Mouse (Mus musculus): ENCODE measurements around the gene Dclk1. TPM values are rescaled to one million over a fixed set of nuclear protein-coding genes. Genes with fewer than 3 reads are reported as not detected.

Gene Dclk1
- not detected in 2 replicates for polyA plus RNA-seq (2012)

DNA sequence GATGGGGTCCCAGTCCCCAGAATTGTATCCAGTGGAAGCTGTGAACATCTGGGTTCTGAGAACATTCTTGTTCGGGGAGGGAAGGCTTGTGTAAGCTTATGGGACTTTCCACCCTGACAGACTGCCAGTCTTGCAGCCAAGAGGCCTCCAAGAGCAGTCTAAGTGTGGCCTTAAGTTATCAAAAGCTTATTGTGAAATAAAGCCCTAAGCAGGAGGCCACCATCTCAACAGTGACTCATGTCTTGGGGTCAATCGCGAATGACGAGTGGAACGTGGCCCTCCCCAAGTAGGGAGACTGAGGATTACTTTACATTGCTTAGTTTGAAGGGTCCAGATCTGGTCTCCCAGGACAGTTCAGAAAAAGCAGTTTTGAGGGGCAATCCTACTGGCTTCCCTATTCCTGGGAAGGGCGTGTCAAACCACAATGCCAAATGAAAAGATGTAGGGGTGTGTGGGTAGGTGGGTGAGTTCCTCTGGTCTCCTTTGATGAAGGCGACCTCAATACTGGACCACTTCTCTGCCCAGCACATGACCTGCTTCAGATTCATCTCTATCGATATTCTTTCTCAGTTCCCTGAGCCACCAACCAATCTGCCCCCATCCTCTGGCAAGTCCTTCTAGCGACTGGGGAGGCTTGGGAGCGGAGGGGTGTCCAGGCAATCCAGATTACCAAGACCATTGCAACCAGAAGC lies at the start of gene Dclk1:
Gene Dclk1 (plus strand): TSS at position 635 of the 692 bp plus-strand sequence.
- TF ChIP-seq GATA1 (IDR thresholded peaks at IDR 0.05; ENCODE audit: low read length) = no peak

DNA sequence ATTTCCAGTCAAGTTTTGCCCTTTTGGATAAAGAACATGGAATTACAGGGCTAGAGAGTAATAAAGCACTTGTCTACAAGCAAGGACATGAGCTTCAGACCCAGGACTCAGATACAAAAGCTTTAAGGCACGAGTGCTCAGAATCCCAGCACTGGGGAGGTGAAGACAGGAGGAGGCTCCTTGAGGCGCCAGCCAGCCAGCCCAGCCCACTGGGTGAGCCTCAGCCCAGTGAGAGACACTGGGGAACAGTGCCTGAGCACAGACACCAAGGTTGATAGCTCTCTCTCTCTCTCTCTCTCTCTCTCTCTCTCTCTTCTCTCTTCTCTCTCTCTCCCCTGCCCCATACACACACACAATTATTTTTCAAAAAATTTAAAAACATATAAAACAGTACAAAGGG lies 48.8 kb upstream of the Dclk1 start:
- no peak for TF ChIP-seq GATA1 (IDR thresholded peaks at IDR 0.05; ENCODE audit: low read length)

DNA sequence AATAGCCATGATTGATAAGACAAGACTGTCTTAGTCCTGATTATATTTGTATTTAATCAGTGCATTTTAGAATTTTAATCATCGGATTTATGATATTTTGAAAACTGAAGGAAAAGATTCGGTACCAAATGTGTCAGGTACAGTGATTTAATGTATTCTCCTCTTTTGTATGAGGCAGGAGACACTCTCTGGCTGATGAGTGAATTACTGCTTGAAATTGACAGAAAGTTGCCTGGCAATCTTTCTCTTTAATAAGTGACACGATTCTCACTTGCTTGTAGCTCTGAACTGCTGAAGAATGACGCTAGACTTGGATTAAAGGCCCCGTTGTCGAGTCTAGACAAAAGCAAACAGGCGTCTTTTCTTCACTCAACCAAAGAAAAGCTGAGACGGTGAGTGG lies 47.4 kb upstream of the Dclk1 start:
- no peak for TF ChIP-seq GATA1 (IDR thresholded peaks at IDR 0.05; ENCODE audit: low read length)

DNA sequence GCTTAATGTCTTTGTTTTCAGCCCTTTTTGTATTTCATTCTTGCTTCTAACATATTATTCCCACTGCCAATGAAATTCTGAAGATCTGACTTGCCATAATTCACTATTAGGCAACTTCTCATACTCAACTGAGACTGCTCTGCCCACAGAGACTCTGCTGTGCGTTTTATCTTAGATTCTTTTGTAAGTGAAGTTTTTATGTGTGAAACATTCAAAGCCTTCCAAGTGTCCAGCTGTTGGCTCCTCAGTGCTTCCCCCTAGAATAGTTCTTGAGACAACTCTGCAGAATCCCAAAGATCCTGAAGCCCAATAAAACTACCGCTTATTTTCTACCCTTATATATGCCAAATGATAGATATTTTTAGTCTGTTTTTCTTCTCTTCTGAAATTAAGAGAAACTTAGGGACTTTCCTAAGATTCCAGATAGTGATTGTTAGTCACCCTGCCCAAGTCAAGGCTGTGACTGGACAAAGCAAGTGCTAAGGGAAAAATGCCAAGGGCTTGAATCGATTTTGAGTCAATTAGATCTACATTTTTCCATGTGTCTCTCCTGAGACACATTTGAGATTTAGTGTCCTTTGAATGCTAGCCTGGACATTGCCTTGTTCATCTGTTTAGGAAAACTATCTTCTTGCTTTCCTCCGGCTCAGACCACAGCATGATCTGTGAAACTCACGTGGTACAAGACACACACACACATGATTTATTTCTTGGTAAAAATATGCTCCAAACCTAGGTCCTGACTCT lies 46.4 kb upstream of the Dclk1 start:
- no peak for TF ChIP-seq GATA1 (IDR thresholded peaks at IDR 0.05; ENCODE audit: low read length)

DNA sequence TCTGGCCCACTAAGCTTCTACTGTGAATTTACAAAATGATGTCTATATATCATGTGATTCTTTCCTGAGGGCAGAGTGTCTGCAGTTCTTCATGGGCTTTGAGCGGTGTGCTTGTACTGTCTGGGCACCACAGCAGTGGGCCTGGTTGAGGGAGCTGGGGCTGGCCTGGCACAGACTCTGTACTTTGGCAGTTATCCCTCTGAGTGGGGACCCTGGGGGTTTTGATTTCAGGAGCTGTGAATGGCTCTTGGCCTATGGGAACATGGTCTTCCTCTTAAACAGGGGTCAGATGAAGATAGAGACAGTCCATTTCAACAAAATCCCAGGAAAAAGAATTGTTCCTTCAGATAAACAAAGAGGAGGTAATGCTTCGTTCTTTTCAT lies 45.8 kb upstream of the Dclk1 start:
- no peak for TF ChIP-seq GATA1 (IDR thresholded peaks at IDR 0.05; ENCODE audit: low read length)

DNA sequence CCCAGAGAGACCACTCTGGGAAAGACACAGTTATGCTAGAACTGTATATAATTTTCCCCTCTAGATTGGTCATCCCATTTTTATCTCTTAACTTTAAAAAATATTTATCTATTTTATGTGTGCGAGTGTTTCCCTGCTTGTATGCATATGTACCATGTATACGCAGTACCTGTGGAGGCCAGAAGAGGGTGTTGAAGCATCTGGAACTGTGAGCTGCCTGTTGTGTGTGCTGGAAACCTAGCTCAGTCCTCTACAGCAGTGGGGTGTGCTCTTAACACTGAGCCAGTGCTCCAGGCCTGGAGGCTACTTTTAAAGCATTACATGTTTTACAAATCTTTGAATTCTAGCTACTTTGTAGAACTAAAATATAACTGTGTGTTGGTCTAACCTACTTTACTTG lies 35.8 kb upstream of the Dclk1 start:
- no peak for TF ChIP-seq GATA1 (IDR thresholded peaks at IDR 0.05; ENCODE audit: low read length)

DNA sequence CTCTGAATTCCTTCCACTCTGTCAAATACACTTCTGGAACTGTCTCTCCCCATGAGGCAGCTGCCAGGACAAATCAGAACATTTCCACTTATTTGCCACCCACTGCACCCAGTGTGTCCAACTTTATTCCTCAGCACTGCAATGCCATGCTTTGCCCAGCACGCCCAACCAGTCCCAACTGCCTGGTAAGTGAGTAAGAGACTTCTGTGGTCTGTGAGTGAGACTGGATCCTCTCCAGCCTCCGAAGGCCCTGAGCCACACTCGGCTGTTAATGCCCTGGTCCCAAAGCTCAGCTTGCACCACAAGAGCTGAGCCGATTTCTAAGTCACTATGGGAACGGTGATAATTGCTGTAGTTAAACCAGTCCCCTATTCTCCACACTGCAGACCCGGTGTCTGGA lies 34.5 kb upstream of the Dclk1 start:
- TF ChIP-seq GATA1 (IDR thresholded peaks at IDR 0.05; ENCODE audit: low read length) = no peak

DNA sequence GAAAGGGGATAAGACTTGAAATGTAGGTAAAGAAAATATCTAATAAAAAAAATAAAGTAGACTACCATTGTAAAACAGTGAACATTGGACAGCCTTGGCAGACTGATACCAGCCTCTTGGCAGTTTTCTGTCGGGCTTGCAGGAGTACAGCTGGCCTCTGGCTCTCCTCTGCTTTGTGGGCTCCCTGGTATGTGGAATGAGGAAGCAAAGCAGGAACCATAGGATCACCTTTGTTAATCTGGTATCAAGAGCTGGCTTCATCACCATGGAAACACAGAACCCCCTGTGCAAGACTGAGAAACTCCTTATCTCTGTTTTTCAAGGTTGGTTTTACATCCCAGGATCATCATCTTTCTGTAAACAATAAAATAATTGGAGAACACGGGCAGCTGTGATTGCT lies 29.9 kb upstream of the Dclk1 start:
- no peak for TF ChIP-seq GATA1 (IDR thresholded peaks at IDR 0.05; ENCODE audit: low read length)

DNA sequence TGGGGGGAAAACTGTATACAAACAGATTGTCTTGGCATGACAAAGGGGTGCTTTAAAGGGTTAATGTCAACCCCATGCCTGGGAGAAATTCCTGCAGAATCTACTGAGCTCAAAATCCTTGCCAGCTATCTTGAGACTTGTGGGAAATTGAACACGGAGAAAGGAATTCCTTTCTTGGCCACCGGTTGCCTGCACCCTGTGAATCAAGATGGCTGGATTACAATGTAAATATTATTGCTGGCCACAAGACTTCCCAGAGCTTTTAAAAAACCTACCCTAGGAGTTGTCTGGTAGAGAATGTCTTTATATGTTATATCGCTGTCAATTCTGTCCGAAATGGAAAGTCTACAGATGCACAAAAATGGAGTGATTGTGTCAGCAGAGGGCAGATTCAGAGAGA lies 28.4 kb upstream of the Dclk1 start:
- TF ChIP-seq GATA1 (IDR thresholded peaks at IDR 0.05; ENCODE audit: low read length) = no peak

DNA sequence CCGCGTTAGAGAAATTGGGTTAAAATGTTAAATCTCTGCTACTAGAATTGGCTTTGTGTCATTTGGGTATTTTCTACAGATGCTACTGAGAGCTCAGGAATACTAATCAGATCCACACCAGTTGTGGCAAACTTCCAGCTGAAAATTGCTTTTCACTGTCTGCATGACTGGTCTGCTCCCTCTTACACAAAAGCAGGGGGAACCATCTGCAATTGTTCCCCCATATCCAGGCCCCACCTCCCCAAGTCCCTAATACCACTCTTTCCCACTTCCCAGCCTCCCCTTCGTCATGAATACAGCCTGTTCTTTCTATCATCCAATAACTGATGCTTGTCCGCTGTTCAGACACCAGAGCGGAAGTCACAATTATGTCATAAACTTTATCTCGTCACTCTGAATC lies 27.8 kb upstream of the Dclk1 start:
- no peak for TF ChIP-seq GATA1 (IDR thresholded peaks at IDR 0.05; ENCODE audit: low read length)

DNA sequence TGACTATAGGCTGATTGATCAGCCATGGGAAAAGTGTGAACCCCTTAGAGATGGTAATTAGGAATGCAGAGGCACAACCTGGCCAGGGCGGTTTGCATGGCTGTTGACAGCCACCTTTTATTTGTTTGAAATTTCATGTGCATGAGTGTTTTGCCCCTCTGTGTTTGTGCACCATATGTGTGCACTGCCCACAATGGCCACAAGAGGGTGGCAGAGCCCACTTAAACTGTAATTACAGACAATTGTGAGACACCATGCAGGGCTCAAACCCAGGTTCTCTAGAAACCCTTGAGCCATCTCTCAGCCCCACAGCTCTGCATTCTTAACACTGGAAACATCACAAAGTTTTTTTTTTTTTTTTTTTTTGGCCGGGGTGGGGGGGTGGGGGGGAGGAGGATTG lies 19.7 kb upstream of the Dclk1 start:
- TF ChIP-seq GATA1 (IDR thresholded peaks at IDR 0.05; ENCODE audit: low read length) = no peak

DNA sequence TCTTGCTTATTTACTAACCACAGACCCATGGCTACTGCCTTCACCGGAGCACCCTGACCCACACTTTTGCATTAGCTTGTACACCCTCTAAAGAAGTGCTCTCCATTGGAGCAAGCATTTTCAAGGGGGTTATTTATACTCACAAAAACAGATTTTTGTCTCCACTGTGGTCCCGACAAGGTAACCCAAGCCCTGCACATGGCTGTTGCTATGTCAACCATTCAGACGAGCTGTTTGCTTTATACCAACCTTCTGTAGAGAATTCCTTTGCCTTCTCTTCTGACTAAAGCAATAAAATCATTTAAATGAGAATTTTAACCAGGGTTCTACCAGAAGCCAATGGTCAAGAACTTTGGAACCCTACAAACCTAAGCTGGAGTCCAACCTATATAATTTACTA lies 18.3 kb upstream of the Dclk1 start:
- no peak for TF ChIP-seq GATA1 (IDR thresholded peaks at IDR 0.05; ENCODE audit: low read length)

DNA sequence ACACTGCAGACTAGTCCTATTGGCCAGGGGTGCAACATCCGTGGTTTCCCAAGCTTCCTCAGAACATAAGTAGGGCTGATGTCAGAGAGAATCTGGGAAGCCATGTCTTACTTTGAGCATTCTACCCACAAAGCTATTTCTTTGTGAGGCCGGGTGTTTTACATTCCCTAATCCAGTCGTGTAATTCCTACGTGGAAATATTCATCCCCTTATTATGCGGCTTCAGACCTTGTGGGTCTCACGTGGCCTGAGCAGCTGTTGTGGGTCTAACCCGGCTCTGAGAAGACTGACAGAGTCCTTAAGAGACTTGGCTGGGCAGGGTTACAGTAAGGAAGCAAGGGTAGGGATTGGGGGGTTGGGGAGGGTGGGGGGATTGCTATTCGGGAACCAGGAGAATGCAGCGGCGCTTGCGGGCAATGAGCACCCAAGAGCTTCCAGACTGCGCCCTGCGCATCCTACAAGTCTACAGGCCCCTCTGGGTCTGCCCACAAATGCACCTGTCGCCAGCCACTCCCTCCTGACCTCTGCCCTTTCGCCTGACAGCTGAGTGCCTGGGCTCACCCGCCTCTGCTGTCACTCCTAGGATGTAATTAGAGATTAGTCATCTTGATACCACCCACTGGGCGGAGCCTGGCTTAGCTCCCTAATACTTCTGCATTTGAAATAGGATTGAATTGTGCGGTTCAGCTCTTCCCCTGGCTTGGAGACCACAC lies 15.5 kb upstream of the Dclk1 start:
- TF ChIP-seq GATA1 (IDR thresholded peaks at IDR 0.05; ENCODE audit: low read length) = no peak

DNA sequence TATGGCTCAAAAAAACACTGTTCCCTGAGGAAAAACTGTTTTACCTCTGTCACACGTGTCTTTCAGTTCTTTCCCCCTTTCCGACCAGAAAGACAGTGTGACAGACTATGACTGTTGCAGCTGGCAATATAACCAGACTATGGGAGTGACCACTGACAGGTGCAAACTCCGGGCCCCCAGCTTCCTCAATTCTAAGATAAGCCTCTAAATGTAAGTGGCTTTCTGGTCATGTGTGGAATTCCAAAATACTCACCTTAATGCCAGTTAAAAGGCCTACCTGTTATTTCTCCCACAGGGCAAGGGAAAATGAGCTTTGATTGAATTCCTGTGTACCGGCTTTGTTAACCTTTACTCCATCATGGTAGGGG lies 15.0 kb upstream of the Dclk1 start:
- TF ChIP-seq GATA1 (IDR thresholded peaks at IDR 0.05; ENCODE audit: low read length) = no peak

DNA sequence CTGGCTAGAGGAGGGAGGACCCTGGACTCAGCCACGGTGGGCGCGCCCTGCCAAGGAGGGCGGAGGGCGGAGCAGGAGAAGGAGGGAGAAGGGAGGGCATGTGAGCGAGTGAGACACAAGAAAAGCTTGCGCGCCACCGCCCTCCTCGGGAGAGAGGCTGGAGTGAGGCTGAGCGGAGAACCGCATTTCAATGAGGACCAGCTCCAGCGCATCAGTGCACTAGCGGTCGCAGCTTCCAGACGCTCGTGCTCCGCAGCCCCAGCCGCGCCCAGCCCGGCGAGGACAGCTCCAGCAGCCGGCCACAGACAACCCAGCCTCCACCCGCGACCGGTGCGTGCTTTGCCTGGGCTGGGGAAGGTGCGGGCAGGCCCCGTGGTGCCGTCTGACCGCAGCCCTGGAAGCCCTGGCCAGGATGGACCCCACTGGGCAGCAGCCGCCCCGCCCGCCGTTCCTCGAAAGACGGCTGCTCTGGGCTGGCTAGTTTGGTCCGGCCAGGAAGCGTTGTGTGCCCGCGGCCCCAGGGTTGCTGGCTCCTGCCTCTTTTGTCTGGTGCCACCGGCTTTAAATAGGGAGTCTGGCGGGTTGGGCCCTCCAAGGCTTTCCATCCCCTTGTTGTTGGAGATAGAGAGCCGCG lies 375 bp downstream of the Dclk1 start:
- no peak for TF ChIP-seq GATA1 (IDR thresholded peaks at IDR 0.05; ENCODE audit: low read length)

DNA sequence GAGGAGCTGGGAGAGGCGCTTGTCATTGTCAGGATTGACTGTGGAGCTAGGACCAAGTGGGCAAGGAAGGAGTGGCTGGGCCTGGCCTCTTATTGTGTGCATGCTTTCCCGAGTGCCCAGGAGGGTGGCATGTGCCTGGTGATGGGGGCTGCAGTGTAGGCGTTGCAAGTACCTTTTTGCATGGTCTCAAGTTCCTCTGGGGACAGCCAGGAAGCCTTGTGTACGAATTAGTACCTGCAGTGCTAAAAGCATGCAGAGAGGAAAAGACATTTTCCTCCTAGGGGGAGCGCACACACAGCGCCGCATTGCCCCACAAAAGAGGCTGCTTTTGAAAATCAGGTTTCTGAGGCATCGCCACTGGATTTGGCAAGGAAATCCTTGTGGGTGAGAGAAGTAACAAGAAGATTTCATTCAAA lies 900 bp downstream of the Dclk1 start:
- TF ChIP-seq GATA1 (IDR thresholded peaks at IDR 0.05; ENCODE audit: low read length) = no peak

Data from G1E-ER4 (cell line).